Mouse (Mus musculus): ENCODE data around the gene Ptpn5. TPM values are rescaled to one million over a fixed set of nuclear protein-coding genes. Genes with fewer than 3 reads are reported as not detected.

Ptpn5 gene
- polyA plus RNA-seq, 1 experiment, result 0.61 TPM

DNA sequence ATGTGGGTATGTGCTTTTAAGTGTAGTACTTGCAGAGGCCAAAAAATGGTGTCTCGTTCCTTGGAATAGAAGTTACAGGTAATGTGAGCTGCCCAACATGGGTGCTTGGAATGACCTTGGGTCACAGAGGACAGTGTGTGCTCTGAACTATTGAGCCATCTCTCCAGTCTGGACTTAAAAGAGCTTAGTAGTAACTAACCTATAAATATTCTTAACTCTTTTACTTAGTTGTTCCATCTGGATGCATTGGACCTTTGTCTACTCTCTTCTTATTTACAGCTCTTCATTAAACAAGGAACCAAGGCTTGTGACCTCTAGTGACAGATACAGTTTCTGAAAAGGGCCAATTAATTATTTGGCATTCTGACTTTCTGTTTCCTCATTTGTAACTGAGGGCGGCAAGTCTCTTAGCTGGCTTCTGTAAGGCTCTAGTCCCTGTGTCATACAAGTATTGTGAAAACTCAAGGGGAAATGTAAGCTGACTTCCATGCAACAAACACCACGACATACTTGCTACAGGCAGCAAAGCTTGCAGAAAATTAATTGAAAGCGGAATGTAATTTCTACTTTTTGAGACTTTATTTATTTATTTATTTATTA, 98.6 kb downstream of the Ptpn5 start:
- Histone ChIP-seq H3K27ac (ENCODE audit: insufficient read depth, low read depth, low read length) (no peak overlapping the region), H3K4me3 (ENCODE audit: insufficient read depth, low read depth, low read length) (no peak overlapping the region), H3K27me3 (replicated peaks; ENCODE audit: control insufficient read depth, insufficient read depth, low read length) (no peaks in the 10 kb centered on the region), H3K4me1 (ENCODE audit: control insufficient read depth, insufficient read depth, low read length) (no peaks in the 10 kb centered on the region; the same call in 1 of the 2 replicates), H3K36me3 (ENCODE audit: control insufficient read depth, insufficient read depth, low read length) (no peaks in the 10 kb centered on the region)
- TF ChIP-seq CTCF (conservative IDR thresholded peaks at IDR 0.05; ENCODE audit: insufficient read depth, insufficient read length, low read depth, low read length) (no peak), POLR2A (IDR thresholded peaks at IDR 0.05; ENCODE audit: low read depth, low read length) (no peak)
- 61% methylated on average over 4 of the region's 4 CpGs for WGBS
- DNase-seq, result peak; percentile 61

DNA sequence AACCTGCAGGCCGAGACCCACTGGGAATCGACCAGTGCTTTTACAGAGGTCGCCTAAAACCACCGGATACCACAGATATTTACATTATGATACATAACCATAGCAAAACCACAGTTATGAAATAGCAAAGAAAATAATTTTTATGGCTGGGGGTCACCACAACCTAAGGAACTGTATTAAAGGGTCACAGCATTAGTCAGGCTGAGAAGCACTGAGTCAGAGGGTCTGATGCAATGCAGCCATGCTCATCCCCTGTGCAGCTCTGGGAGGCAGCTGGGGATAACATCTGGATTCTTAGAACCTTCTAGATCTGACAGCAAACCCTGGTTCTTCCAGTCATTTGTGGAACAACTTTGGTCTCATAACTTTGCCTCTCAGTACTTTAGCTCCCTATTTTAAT, 102.1 kb downstream of the Ptpn5 start:
- H3K4me3 ChIP-seq (ENCODE audit: insufficient read depth, low read depth, low read length), result no peak overlapping the region
- H3K27ac ChIP-seq (ENCODE audit: insufficient read depth, low read depth, low read length), result no peak overlapping the region
- H3K36me3 ChIP-seq (ENCODE audit: control insufficient read depth, insufficient read depth, low read length), result no peaks in the 10 kb centered on the region
- no peaks in the 10 kb centered on the region; the same call in 1 of the 2 replicates for H3K4me1 ChIP-seq (ENCODE audit: control insufficient read depth, insufficient read depth, low read length)
- H3K27me3 ChIP-seq (replicated peaks; ENCODE audit: control insufficient read depth, insufficient read depth, low read length), result no peaks in the 10 kb centered on the region
- WGBS, result 84% methylated on average over 4 of the region's 4 CpGs
- TF ChIP-seq CTCF (conservative IDR thresholded peaks at IDR 0.05; ENCODE audit: insufficient read depth, insufficient read length, low read depth, low read length) (no peak), POLR2A (IDR thresholded peaks at IDR 0.05; ENCODE audit: low read depth, low read length) (no peak)
- DNase-seq, result no peak

DNA sequence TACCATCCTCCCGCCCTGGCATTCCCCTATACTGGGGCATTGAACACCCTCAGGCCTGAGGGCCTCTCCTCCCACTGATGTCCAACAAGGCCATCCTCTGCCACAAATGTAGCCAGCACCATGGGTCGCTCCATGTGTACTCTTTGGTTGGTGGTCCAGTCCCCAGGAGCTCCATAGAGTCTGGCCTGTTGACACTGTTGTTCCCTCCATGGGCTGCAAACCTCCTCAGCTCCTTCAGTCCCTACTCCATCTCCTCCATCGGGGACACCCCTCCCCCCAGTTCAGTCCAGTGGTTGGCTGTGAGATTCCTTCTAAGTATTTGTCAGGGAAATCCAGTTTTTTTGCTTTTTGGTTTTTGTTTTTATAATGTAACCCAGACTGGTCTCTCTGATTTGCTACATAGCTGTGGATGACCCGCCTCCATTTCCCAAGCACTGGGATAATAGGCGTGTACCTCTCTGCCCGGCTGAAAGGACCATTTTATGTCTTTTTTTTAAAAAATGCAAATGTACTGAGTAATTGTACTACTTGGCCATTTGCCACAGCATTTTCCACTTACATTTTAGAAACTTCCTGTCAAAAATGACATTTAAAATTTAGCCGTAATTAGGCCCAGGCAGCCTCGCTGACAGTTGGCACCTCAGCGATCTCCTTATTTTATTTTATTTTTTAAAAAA, 102.8 kb downstream of the Ptpn5 start:
- H3K36me3 ChIP-seq (ENCODE audit: control insufficient read depth, insufficient read depth, low read length), result no peaks in the 10 kb centered on the region
- no peak for DNase-seq
- H3K4me1 ChIP-seq (ENCODE audit: control insufficient read depth, insufficient read depth, low read length), result no peaks in the 10 kb centered on the region; the same call in 1 of the 2 replicates
- no peak overlapping the region for H3K4me3 ChIP-seq (ENCODE audit: insufficient read depth, low read depth, low read length)
- WGBS, result 68% methylated on average over 9 of the region's 9 CpGs
- TF ChIP-seq POLR2A (IDR thresholded peaks at IDR 0.05; ENCODE audit: low read depth, low read length), result no peak
- TF ChIP-seq CTCF (conservative IDR thresholded peaks at IDR 0.05; ENCODE audit: insufficient read depth, insufficient read length, low read depth, low read length), result no peak
- H3K27ac ChIP-seq (ENCODE audit: insufficient read depth, low read depth, low read length), result no peak overlapping the region
- H3K27me3 ChIP-seq (replicated peaks; ENCODE audit: control insufficient read depth, insufficient read depth, low read length), result no peaks in the 10 kb centered on the region

Other genes starting within 250 kb of the Ptpn5 start
- 74.8 and 80.7 TPM in 2 replicates for gene Tsg101, start 213.7 kb downstream of the Ptpn5 start, polyA plus RNA-seq (2012; rRNA removed)
- gene Uevld, start 175.2 kb downstream of the Ptpn5 start, polyA plus RNA-seq (2012; rRNA removed), result 3.8 and 4.0 TPM in 2 replicates
- 0.46 TPM in 1 of 2 replicates, not detected in the other for gene Gm9999, start 150.1 kb downstream of the Ptpn5 start, polyA plus RNA-seq (2012; rRNA removed)
- 6.3 and 7.2 TPM in 2 replicates for gene Spty2d1, start 125.3 kb downstream of the Ptpn5 start, polyA plus RNA-seq (2012; rRNA removed)
- 97.0 and 104 TPM in 2 replicates for gene Tmem86a, start 83.1 kb downstream of the Ptpn5 start, polyA plus RNA-seq (2012; rRNA removed)
- not detected in 2 replicates for gene Mrgpra6, start 71.2 kb upstream of the Ptpn5 start, polyA plus RNA-seq (2012; rRNA removed)
- not detected in 2 replicates for gene Mrgpra9, start 119.2 kb upstream of the Ptpn5 start, polyA plus RNA-seq (2012; rRNA removed)
- gene Mrgpra1, start 220.6 kb upstream of the Ptpn5 start, polyA plus RNA-seq (2012; rRNA removed), result not detected in 2 replicates

All from kidney, adult 2 months (tissue).